Mouse (Mus musculus) liver, embryonic 14.5 days (tissue): ENCODE measurements around the gene Dop1a.

ENCODE experiments used
- CTCF ChIP-seq: IDR thresholded peaks from 2 replicates; pipeline ENCODE4 v1.5.1; 2016; ENCODE audit warnings: antibody characterized with exemption, low read depth, control low read depth
- EP300 ChIP-seq: IDR thresholded peaks from 2 replicates; pipeline ENCODE4 v1.6.1; 2016; ENCODE audit warnings: antibody characterized with exemption, low read depth

- TF ChIP-seq CTCF (no peak), EP300 (no peak)
Measured at GRCm38 (mm10) chr9:86446847-86447246, 20.1 kb upstream of the Dop1a start.
